Mouse (Mus musculus): Measurements from ENCODE around the gene Lca5.

Gene Lca5

DNA sequence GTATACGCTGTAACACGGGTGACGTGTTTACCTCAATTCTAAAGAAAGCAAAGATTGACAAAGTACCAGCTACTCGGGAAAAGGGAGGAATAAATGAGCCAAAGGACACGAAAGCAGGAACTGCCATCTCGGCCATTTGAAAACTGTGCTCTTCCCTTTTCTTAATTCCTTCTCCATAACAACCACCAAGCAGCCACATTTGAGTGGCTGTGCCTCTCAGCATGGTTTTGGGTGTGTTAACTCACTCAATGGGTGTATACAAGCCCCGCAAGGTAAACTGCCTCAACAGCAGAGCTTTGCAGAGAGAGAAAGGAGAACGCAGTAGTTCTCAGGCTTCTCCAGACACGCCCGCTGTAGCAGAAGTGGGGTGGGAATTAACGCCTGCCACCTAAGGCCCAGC is 48.9 kb downstream of the Lca5 start:
- DNase-seq (ENCODE audit: low read depth, low spot score), result peak; percentile 20

DNA sequence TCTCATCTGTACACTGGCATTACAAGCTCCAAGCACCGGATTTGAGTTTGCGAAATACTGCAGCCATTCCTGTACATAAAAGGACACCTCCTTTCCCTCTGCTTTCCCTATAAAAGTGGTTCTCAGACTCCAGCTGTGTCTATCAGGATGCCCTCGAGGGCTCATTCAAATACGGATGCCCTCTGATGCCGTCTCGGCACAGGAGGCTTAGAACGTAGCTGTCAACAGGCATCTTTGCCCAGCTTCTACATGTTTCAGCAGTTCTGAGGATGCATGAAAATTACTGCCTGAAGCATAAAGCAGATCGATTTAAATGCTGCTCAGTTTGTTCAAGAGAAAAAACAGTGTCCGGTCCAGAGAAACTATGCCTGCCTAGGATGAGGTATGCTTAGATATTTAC is 51.4 kb downstream of the Lca5 start:
- no peak for DNase-seq (ENCODE audit: low read depth, low spot score)

DNA sequence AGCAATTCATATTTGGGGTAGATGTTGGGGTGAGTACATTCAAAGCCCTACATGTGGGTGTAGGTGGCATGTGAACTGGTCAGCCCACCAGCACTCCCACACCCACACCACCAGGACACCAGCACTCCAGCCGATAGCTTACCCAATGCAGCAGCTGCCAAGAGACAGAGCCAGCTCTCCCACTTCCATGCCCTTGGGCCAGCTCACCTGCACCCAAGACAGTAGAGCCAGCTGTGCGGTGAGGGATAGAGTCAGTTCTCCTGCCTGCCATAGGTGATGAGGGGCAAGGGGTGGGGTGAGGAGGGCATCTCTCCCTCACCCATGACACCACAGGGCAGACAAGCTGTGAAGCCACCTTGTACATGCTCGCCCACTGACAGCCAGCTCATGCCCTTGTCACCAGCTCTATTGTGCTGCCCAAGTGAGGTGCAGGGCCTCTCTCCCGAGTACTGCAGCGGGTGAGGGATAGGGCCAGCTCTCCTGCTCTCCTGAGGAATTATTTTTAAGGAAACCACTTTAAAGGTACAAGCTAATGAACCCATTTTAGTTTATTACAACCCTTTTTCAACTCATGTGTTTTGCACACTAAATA is 54.6 kb downstream of the Lca5 start:
- DNase-seq (ENCODE audit: low read depth, low spot score), result no peak

DNA sequence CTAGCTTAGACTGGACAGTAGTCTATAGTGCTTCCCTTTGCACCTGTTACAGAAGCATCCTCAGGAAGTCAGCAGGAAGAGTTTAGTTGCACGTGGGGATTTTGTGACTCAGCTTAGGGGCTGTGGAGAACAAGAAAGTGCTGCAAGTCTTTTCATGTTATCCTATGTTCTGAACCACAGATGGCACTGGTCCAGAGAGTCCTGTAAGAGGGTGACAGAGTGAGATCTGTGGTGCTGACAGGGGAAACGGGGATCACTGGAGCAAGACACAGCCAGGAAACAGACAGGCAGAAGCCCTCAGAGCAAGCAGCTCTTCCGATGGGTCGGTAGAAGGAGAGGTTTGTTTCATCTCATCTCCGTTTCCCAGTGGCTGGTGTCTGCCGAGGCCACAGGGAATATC is 55.6 kb downstream of the Lca5 start:
- no peak for DNase-seq (ENCODE audit: low read depth, low spot score)

DNA sequence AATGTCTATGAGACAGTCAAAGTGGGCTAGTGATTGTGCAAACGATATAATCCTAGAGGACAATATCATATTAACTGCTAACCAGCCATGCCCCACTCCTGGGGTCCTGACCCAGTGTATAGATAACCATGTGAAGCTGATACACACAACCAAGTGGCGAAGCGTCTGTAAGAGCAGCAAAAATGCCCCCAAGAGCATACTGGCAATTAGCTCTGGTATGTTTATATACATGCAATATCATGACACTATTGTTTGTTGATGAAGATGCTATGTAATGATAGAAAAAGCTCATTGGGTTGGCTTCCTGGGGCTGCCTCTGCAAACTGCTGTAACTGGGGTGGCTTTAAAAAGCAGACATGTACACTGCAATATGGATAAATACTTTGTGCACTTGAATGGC is 57.7 kb downstream of the Lca5 start:
- no peak for DNase-seq (ENCODE audit: low read depth, low spot score)

DNA sequence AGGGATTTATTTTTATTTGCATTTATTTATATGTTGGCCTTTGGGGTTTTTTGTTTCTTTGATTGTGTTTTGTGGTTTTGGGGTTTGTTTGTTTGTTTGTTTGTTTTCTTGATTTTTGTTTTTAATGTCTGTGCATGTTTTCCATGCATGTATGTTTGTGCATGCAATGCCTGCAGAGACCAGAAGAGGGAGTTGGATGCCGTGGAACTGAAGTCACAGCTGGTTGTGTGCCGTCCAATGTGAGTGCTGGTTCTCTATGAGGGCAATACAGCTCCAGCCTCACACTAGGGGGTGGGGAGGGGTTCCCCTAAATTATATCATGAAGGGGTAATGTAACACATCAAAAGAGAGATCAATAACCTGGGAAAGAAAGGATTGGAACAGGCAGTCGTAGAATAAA is 58.2 kb downstream of the Lca5 start:
- peak; percentile 71 for DNase-seq (ENCODE audit: low read depth, low spot score)

DNA sequence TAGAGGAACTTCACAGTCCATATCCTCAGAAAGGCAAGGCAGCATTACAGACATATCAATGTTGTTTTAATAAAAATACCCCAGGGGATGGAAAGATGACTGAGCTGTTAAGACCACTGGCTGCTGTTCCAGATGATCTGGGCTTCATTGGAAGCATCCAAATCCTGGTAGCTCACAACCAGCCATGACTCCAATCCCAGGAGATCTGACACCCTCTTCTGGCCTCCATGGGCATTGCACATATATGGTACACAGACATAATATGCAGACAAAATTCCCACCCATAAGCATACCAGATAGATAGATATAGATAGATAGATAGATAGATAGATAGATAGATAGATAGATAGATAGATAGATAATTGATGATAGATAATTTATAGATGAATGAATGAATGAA is 59.6 kb downstream of the Lca5 start:
- peak; percentile 57 for DNase-seq (ENCODE audit: low read depth, low spot score)

DNA sequence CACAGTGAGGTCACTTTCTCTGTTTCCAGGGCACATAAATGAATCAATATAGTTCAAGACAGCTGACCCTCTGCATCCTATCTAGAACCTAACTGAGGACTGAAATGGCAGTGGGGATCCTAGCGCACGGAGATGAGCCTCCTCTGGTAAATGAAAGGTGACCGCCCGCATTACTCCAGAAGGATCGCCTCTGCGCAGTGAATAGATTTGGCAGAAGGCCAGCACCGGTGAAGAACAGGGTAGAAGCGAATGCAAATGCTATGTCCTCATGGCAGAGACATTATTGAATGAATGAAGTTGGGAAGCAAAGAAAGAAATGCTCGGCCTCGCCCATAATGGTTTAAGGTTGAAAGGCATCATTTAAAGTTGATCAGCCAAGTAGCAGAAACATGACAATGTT is 61.3 kb downstream of the Lca5 start:
- peak; percentile 12 for DNase-seq (ENCODE audit: low read depth, low spot score)

DNA sequence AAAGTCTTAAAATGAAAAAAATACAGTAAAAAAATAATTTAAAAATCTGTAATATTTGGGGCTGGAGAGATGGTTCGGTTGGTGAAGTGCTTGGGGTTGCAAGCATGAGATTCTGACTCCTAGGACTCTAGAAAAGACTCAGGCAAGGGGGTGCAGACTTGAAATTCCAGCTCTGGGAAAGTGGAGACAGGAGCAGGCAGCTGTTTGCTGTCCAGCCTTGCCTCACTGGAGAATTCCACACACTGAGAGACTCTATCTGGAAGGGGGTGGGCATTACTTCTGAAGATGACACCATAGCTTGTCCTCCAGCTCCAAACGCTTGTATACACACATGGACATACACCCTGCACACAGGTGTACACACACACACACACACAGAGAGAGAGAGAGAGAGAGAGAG is 63.8 kb downstream of the Lca5 start:
- no peak for DNase-seq (ENCODE audit: low read depth, low spot score)

DNA sequence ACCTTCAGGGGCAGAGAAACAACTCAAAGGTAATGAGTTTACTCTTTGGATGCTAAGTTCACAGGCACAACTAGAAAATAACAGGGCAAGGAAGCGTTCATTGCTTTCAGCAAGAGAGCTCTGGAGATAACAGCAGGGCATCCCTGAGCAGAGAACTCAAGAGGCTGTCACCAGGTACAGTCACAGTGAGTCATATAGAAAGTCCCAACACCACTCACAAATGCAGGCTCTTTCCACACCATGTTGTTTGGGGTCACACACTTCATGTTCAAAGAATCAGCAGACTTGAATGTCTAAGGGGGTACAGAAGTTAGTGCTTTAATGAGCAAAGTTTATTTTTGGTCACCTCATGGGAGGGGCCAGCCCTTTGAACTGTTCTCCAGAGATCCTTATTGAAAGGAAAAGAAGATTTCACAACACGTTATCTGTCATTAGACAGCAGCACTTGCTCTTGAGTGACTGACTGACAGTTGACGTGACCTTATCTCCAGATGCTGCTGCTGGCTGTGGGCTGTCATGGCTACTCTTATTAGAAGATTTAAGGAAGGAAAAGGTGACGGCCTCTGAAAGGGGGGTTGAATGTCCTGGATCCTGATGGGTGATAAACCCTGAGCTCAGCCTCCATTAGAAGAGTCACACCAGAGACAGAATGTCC is 65.3 kb downstream of the Lca5 start:
- DNase-seq (ENCODE audit: low read depth, low spot score), result no peak

DNA sequence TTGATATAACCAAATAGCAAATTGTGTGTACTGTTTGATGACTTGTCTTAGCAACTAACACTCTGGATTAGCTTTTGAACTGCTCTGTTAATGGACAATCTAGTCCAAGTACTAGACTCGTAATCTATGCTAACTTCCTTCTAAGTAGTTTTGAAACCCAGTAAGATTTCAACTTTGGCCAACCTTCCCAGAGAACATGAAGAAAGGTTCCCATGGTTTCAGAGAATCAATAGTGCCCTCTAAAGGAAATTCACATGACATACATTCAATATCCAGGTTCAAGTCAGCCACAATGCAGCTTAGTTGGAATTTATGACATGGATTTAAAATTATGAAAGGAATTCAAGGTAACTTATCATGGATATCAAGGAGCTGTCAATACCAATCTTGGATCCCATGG is 70.0 kb downstream of the Lca5 start:
- DNase-seq (ENCODE audit: low read depth, low spot score), result no peak

DNA sequence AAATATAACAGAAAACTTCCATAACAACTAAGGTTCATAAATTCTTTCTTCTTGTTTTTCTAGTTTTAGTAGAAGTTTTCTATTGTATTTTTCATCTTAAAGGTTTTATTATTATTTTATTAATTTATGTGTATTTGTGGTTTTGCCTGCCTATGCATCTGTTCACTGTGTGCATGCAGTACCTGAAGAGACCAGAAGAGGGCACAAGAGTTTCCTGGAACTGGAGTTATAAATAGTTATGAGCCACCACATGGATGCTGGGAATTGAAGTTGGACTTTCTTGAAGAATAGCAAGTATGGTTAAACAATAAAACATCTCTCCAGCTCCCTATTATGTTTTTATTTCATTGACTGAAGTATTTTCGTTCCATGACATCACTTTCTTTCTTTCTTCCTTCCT is 72.7 kb downstream of the Lca5 start:
- DNase-seq (ENCODE audit: low read depth, low spot score), result peak; percentile 64

DNA sequence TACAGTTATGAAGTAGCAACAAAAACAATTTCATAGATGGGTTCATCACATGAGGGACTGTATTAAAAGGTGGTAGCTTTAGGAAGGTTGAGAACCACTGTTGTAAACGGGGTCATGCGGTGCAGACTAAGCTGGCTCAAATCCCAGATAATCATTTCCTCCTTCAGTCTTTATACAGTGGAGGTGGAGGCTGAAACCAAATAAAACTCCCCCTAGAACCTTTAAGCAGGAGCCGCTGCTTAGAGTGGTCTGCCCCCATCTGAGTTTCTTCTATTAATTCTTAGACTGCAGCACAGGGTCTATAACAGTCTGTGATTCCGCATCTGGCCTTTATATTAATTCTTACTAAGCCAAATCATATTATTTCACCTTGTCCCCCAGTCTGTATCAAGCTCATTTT is 85.1 kb downstream of the Lca5 start:
- DNase-seq (ENCODE audit: low read depth, low spot score), result no peak

DNA sequence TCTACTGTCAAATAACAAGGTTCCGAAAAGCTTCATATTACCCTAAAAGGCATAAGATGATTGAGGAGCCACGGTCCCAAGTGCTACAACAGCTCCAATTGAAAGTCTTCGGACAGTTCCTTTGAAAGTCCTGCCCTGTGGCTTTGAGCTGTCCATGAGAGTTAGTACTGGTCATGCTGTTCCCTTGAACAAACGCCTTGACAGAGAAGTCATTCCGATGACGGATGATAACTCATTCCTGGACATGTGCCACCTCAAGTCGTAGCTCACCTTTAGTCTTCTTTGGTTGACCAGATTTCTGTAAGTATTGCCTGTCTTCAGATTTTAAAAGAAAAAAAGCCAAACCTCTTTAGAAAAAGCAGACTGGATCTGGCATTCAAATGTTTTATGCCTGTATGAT is 87.6 kb downstream of the Lca5 start:
- no peak for DNase-seq (ENCODE audit: low read depth, low spot score)

DNA sequence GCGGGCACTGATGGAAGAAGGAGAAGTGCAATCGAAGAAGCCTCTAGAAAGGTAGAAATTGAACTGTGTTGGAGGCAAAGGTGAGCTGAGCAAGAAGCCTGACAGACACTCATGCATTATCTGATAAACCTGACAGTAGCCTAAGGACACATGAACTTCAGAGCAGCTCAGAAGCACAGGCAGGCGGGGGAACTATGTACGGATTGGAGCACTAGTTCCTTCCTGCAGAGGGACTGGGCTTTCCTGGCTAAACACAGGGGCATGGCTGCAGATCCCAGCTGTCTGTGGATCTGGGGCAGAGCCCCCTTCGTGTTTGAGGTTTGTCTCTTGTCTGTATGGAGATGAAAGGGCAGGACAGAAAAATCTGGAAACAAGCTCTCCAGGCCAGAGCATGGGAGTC is 89.8 kb downstream of the Lca5 start:
- no peak for DNase-seq (ENCODE audit: low read depth, low spot score)

DNA sequence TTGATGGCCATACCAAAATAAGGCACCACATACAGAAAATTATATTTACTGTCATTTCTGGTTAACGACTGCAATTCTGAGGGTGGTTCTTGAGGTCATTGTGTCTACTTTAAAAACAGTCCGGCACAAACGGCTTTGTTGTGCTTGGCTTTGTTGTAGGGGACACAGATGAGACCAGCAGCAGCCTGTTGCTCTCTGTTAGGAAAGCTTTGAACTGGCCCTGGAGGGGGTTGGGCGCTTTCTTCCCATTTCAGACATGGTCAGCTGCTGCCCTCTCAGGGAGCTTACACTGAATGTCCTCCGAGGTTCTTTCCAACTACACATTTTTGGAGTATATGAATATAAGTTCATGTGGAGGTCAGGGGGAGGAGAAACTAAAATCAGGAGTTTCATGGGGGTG is 90.3 kb downstream of the Lca5 start:
- no peak for DNase-seq (ENCODE audit: low read depth, low spot score)

DNA sequence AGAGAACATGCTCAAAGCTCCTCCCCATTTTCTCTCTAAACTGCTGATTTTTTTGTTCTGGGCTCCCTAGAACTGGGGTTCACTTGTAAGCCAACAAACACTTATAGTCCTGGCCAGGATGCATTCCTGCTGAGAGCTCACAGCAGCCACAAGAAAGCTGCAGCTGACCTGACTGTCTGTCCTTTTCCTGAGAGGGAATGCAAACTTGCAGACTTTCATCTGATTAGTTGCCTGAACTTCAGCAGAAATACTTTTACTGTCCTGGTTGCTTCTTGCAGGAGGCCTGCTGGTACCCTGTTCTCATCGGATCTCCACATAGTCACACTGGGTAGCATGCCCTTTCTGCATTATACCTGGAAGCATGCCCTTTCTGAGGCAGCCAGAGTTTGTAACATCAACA is 91.0 kb downstream of the Lca5 start:
- DNase-seq (ENCODE audit: low read depth, low spot score), result no peak

DNA sequence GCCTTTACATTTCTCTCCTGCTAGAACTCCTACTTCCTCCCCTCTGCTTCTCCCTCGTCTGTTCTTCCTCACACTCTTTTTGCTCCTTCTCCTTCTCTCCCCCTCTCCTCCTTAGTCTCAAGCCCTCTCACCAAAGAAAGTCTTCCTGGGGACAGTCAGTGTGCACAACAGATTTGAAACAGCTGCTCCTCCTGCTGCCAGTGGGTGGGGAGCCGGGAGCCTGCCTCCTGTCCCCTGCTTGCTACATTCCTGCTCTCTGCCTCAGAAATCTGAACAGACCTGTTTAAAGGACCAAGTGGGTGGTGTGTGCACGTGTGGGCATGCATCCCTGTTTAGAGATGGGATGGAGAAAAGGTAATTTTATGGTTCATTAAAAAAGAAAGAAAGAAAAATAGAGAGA is 91.4 kb downstream of the Lca5 start:
- DNase-seq (ENCODE audit: low read depth, low spot score), result no peak

DNA sequence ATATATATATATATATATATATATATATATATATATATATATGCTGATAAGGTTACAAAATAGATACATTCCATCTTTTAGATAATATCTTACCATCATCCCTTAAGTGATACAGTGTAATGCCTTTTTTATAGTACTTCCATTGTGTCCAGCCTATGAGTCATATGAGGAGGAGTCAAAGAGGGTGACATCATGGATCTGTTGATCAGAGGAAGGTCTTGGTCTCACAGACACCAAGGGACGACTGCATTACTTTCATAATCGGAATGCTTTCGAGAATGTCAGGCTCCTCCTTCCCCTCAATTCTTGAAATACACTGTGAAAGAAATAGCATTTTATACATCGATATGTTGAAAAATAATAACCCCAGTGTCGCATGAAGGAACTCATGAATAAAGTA is 93.4 kb downstream of the Lca5 start:
- no peak for DNase-seq (ENCODE audit: low read depth, low spot score)

DNA sequence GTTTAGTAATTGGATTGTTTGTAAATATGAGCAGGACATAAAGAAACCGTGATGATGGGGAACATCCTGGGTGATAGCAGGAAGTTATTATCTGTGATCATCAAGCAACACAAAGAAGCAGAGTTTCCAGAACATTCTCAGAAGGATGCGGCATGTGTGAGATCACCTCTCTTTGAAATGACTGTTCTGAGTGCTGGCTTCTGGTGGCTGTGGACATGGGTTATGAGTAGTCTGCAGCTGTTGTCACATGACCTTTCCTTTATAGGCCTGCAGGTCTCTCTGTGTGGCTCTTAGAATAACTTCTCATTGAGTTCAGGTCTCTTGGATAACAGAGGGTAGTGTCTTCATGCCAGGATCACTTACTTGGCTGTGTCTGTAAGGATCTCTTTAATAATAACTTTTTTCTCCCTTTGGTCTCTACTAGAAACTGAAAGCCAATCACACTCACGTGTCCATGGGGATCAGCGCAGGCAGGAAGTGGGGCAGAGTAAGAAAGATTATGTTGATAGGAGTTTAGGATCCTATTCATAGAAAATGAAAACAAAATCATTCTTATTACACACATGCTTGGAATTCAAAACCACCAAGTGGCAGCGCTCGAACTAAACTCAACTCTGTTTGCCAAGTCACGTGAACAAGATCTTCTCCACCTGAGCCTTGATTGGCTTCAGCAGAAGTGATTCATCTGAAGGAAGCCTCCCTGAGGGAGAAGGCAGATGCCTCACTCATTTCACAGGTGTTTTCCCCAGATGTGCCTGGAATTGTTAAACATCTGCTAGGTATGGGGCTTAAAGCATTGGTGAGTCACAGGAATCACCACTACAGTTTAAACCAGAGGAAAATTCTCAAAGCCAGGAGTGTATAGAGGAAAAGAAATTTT is 98.2 kb downstream of the Lca5 start:
- no peak for DNase-seq (ENCODE audit: low read depth, low spot score)
